Mouse (Mus musculus): ENCODE data around the gene Mgat3.

- TF ChIP-seq POLR2A (IDR thresholded peaks at IDR 0.05; ENCODE audit: extremely low read depth, insufficient read depth, low read length) (no peak), CTCF (IDR thresholded peaks at IDR 0.05; ENCODE audit: low read depth, low read length) (no peak)
These were observed 82.2 kb downstream of the Mgat3 start for GRCm38 (mm10) chr15:80255646-80256121.
